Mouse (Mus musculus) CD4-positive, CD25-positive, alpha-beta regulatory T cell, adult 4 months (primary cell): ENCODE results near the gene Pigv. TPM values are rescaled to one million over a fixed set of nuclear protein-coding genes. Genes with fewer than 3 reads are reported as not detected.

Source experiments
- ATAC-seq: one replicate; pipeline ENCODE4 v1.8.0; 2017
- polyA plus RNA-seq, 2 experiments: library from polyadenylated mRNA; unstranded; fragments of 100-300 nt; shearing (Covaris generic); gene quantifications; one replicate each; pipeline ENCODE4 v1.2.1; 2017

Pigv gene
- 10 to 100 TPM; 14.3 to 16.3 TPM for polyA plus RNA-seq

DNA sequence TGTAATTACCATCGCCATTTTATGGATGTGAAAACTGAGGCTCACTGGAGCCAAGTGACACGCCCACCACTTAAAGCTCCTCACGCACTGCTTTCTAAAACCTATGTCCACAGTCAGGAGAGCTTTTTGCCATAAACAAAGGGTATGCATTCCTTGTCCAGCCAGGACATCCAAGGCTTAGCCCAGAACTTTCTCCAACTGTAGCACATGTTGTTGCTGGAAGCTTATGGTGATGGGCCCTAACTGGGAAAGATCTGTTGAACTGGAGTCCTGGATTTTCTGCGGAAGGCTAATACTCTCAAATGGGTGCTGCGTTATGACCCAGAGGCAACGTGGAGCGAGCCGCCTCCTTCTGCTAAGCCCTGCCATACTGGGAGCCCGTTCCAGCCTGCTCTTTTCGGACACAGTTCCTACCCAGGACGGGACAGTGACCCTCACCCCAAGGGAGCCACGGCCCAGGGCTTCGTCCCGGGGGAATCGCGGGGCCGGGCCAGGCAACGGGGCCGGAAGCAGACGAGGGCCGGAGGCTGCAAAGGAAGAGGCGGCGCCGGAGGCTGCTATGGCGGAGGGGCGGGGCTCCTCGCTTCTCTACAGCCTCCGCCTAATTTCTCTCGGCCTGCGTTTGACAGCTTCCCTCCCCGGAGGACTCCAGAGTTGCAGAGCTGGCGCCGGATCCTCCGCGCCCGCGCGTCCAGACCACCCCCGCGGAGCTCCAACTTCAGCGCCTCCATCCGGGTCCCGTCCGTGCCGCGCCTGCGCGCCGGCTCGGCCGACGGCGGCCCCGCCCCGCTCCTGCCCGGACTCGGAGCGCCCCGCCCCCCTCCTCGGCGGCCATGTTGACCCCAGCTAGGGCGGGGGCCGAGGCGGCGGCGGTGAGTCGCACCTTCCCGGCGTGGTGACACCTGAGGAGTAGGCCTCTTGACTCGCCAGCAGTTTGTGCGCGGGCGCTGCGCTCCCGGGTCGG is at the start of gene Pigv:
Gene Pigv (minus strand): TSS at position 767 of the 964 bp plus-strand sequence.
- ATAC-seq = peak; percentile 59

DNA sequence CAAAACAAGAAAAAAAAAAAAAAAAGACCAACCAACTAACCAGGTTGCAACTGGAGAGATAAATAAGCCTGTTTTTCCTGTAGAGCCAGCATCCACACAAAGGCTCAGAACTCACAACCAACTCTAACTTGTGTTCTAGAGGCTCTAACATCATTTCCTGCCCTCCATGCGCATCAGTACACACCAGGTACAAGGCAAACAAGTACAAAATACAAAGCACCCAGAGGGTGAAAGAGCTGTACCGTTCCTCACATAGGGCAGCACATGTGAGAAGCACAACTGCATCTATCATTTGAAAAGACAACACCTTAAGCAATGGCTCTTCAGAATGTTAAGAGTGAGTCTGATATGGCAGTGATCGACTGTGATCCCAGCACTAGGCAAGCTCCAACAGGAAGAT is 47.3 kb upstream of the Pigv start:
- peak; percentile 34 for ATAC-seq

- ATAC-seq = peak; percentile 46
Measured at GRCm38 (mm10) chr4:133712755-133713154, 40.3 kb upstream of the Pigv start.

DNA sequence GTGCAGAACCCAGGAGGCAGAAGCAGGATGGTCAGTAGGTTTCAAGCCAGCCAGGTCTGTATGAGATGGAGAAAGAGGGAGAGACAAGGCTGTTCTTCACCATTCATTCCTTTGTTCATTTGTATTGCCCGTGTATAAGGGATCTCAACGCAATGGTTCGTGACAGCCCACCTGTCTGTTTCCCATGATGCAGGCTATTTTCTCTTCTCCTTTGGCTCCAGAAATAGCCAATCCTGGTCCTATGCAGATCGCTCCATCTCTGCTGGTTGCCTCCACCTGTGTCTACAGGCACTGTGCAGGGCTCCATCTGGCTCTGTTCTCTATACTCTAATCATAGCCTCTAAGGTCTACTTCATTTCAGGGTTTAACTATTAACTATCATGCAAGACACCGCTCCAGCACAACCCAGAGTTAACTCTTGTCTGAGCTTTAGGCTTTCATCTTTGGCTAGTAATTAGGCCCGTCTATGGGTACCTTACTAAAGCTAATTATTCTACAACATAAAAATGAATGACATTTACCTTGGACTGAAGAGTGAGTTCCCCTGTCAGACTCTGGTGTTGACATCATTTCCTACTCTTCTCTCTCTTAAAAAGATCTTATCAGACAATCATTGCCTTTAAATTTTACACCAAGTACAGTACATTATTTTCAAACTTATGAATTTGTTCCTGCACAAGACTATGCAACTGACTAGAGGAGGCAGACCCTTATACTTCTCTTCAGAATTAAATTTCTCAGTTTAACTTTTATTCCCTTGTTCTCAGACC is 39.0 kb upstream of the Pigv start:
- peak; percentile 55 for ATAC-seq

- no peak for ATAC-seq
Measured at GRCm38 (mm10) chr4:133709395-133709794, 36.9 kb upstream of the Pigv start.

DNA sequence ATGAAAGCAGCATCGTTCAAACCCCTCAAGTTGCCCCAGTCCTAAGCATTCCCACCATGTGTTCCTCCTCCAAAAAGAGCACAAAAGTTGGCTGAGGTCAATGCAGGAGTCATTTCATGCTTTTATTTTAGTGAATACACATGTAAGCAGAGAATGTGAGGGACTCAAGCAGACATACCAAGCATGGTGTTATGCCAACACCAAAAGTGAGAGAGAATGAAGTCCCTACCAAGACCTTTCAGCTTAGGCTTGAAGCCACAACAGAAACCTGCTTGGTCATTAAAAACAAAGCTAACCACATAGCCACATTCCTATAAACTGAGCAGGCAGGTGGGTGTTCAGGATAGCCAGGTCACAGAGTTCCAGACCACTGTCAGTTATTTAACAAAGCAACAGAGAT is 35.0 kb upstream of the Pigv start:
- no peak for ATAC-seq

DNA sequence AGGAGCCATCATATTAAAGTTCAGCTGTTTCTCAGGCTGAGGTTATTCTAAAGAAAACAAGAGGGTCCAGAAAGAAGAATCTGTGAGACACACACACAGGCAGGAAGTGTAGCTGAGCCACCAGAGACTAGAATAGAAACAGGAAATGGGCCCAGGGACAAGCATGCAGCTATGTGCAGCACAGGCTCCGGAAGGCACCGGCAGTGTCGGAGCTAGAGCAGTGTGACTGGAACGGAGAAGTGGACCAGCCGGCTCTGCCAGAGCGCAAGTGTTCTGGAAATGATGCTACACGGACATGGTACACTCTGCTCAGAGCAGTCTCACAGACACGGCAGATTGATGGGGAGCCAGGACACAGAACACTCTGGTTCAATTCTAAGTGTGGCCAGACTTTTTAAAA is 34.5 kb upstream of the Pigv start:
- peak; percentile 94 for ATAC-seq

- no peak for ATAC-seq
Measured at GRCm38 (mm10) chr4:133705062-133705461, 32.6 kb upstream of the Pigv start.

- no peak for ATAC-seq
Measured at GRCm38 (mm10) chr4:133700905-133701368, 28.5 kb upstream of the Pigv start.

GRCm38 (mm10) chr4:133695363-133695762 is 22.9 kb upstream of the Pigv start:
- no peak for ATAC-seq

GRCm38 (mm10) chr4:133690252-133690651 is 17.8 kb upstream of the Pigv start:
- no peak for ATAC-seq

DNA sequence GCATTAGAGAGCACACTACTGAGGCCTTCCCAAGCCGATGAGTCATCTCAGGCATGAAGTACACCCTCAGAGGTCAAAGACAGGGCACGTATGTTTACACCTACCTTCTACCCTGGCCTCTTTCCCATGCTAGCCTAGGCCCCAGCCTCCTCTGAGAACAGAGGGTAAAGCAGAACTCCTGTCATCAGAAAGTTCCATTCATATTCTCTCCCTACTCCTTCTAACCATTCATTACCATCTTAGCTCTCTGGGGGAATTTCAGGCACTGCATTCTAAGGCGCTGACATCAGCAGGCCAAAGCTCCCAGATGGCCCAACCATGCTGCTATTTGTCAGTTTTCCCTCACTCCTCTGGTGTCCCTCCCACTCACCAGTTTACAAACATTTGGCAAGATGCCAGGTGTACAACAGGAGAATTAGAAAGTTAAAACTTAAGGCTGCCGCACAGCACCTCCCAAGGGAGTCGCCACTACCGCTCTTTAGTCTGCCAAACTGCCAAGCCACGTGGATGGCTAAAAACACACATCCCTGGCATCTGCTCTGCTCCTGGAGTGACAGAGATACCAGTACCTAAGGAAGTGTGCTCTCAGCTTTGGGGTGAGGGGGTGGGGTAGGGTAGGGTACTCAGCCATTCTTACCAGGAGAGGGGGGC is 16.1 kb upstream of the Pigv start:
- peak; percentile 86 for ATAC-seq

DNA sequence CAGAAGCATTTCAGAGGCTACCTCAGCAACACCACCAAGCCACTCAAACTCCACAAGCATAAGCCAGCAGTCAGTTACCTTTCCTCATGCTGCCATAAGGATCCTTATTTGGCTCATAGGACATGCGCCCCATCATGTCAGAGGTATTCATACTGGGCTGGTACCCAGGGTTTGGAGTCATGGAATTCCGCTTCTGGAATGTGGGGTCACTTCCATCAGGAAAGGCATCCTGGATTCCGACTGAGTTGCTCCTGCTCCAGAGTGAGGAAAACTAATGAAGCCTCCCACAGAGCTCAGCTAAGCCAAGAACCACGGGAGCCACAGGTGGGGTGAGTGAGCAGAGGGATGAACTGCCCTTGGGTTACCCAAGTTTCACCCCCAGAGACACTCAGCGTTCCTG is 14.7 kb upstream of the Pigv start:
- ATAC-seq = no peak

DNA sequence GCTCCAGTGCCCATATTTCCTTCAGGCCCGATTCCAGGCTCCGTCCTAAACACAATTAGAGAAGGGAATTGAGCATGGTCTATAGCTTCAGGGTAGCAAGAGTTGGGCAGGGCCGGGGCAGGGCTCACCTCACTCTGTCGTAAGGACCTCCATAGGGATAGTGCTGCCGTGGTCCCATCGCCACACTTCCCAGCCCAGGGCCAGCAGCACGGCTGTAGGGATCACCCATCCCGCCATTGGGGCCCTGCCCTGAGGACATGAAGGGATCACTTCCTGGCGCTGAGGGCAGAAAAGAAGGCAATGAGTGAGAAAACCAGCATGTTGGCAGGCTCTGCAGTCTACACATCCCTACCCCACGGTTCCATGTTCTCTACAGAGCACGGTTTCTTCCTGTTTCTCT is 14.1 kb upstream of the Pigv start:
- ATAC-seq = no peak

DNA sequence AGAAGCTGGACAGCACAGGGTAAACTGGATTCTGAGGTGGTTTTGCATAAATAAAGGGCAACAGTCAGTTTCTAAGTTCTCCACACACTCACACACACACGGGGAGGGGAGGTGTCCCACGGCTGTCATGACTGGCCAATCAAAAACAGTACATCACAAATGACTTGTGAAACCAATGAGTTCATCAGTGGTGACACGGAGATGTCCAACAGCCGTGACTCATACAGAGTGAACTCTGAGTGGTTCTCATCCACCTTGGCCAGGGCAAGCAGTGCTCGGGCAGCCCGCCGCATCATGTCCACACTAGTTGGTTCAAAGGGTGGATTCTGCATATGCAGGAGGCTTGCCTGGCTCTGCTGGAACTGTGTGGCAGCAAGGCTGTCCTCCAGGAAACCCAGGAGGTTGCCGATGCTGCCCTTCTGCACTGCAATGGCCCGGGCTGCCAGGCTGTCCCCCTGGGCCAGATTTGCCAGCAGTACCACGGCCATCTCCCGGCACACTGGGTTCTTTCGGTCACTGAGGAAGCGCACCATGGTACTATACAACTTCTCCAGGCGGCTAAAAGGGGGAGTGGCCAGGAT is 7.8 kb upstream of the Pigv start:
- no peak for ATAC-seq

GRCm38 (mm10) chr4:133679629-133680028 is 7.2 kb upstream of the Pigv start:
- ATAC-seq = no peak

- ATAC-seq = peak; percentile 34
Measured at GRCm38 (mm10) chr4:133677266-133677665, 4.8 kb upstream of the Pigv start.

- no peak for ATAC-seq
Measured at GRCm38 (mm10) chr4:133676189-133676588, 3.7 kb upstream of the Pigv start.

- ATAC-seq = no peak
Measured at GRCm38 (mm10) chr4:133675594-133676016, 3.2 kb upstream of the Pigv start.

DNA sequence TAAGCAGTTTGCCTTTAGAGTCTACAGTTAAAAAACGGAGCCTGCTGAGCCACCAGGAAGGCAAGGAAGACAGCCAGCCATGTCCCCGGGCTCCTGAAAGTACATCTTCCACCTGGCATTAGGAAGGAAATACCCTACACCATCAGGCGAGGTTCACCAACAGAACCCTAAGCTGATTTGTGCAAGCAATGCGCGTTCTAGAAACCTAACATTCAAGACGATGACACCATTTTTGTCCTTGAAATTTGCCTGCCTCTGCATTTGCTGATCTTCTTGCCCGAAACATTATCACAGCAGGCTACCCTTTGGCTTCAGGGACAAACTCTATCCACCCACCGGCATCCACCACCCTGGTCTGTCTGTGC is 1.9 kb upstream of the Pigv start:
- ATAC-seq = no peak

GRCm38 (mm10) chr4:133673666-133674330 is 1.4 kb upstream of the Pigv start:
- ATAC-seq = no peak
